Mouse (Mus musculus): ENCODE data around the gene Psmb5. TPM values are rescaled to one million over a fixed set of nuclear protein-coding genes. Genes with fewer than 3 reads are reported as not detected.

Gene Psmb5
- polyA plus RNA-seq, 1 experiment, result 469 TPM

DNA sequence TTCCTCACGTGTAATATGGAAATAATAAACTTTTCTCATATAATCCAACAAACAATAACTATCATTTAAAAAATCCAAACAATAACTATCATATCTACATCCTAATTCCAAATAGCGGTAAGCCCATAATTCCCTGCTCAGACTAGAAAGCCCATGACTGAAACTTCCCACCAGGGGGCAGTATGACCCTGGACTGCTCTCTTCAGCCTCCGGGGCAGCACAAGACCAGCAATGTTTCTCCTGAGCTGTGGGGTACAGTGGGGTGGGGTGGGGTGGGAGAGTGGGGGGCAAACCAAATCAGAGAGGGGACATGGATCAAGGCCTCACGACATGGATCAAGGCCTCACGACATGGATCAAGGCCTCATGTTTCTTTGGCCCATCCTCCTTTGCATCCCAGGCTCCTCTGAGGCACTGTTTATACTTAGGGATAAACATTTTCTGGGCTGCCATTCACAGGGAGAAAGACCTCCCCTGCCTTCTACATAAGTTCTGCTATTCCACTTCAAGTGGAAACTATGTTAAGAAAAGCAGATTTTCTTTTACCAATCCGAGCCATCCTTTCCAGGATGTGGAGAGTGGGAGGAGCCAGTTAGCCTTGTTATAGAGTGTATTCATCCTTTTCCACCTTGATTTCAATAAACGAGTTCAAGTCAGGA is 34.0 kb downstream of the Psmb5 start:
- peaks cover 9% of the 10 kb centered on the region for H3K36me3 ChIP-seq (ENCODE audit: control insufficient read depth, insufficient read depth)

DNA sequence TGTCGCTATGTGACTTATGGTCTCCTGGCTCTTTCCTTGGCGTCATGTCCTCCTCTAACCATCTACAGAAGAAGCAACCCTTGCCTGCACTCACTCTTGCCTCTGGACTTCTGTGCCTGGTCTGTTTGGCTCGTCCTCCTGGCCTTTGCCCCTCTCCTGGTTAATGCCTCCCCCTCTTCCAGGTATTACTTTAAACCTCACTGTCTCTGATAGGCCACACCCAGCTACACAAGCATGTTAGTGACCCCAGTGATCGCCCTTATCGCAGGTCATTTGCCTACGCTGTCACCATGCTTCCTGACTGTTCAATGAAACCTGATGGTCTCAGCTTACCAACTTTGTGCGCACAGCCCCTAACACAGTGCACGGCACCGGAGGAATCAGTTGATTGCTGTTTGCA is 35.3 kb downstream of the Psmb5 start:
- H3K4me3 ChIP-seq (ENCODE audit: insufficient read depth, poor library complexity, severe bottlenecking), result no peak overlapping the region
- peaks cover 2% of the 10 kb centered on the region for H3K79me3 ChIP-seq (ENCODE audit: low read depth)
- H3ac ChIP-seq (ENCODE audit: control insufficient read depth, insufficient read length, low read depth), result no peak overlapping the region
- peaks cover 5% of the 10 kb centered on the region for H3K79me2 ChIP-seq (ENCODE audit: control insufficient read depth, insufficient read depth)
- no peaks in the 10 kb centered on the region for H3K27me3 ChIP-seq (ENCODE audit: control insufficient read depth, insufficient read depth, insufficient read length)
- TF ChIP-seq USF1 (IDR thresholded peaks at IDR 0.05; ENCODE audit: low read depth) (no peak), CEBPB (IDR thresholded peaks at IDR 0.05; ENCODE audit: low read depth) (no peak), MAX (IDR thresholded peaks at IDR 0.05) (no peak), MYOD1 (IDR thresholded peaks at IDR 0.05; ENCODE audit: control insufficient read depth, insufficient read length, low read depth) (no peak), FOSL1 (IDR thresholded peaks at IDR 0.05; ENCODE audit: insufficient read depth, low read length, poor library complexity, severe bottlenecking) (no peak), MYOG (IDR thresholded peaks at IDR 0.05; ENCODE audit: control insufficient read depth, extremely low read depth, insufficient read length) (no peak), CTCF (IDR thresholded peaks at IDR 0.05; ENCODE audit: control insufficient read depth, insufficient read depth, insufficient read length) (no peak)
- peaks cover 9% of the 10 kb centered on the region for H3K36me3 ChIP-seq (ENCODE audit: control insufficient read depth, insufficient read depth)

More for the DNA sequence above, 34.0 kb downstream of the Psmb5 start:
- TF ChIP-seq FOSL1 (IDR thresholded peaks at IDR 0.05; ENCODE audit: insufficient read depth, low read length, poor library complexity, severe bottlenecking) (no peak), CTCF (IDR thresholded peaks at IDR 0.05; ENCODE audit: control insufficient read depth, insufficient read depth, insufficient read length) (no peak), USF1 (IDR thresholded peaks at IDR 0.05; ENCODE audit: low read depth) (no peak), MYOG (IDR thresholded peaks at IDR 0.05; ENCODE audit: control insufficient read depth, extremely low read depth, insufficient read length) (no peak), MAX (IDR thresholded peaks at IDR 0.05) (no peak), CEBPB (IDR thresholded peaks at IDR 0.05; ENCODE audit: low read depth) (no peak), MYOD1 (IDR thresholded peaks at IDR 0.05; ENCODE audit: control insufficient read depth, insufficient read length, low read depth) (no peak)
- Histone ChIP-seq H3ac (ENCODE audit: control insufficient read depth, insufficient read length, low read depth) (no peak overlapping the region), H3K4me3 (ENCODE audit: insufficient read depth, poor library complexity, severe bottlenecking) (no peak overlapping the region), H3K27me3 (ENCODE audit: control insufficient read depth, insufficient read depth, insufficient read length) (no peaks in the 10 kb centered on the region), H3K79me3 (ENCODE audit: low read depth) (no peaks in the 10 kb centered on the region), H3K79me2 (ENCODE audit: control insufficient read depth, insufficient read depth) (no peaks in the 10 kb centered on the region)

DNA sequence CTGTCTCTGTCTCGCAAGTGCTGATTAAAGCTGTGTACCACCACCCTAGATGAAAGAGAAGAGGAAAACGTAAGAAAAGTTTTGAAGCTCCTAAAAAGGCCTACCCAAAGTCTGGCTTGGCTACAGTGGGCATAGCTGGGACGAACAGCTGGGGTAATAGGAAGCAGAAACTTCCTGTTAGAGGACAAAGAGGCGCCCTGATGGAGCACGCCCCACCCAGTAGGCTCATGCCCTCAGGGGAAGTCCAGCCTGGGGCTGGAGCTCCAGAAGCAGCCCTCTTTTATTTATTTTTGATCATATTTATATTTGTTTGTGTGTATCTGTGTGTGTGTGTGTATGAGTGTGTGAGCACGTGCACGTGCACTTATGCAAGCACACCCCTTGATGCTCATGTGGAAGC is 38.2 kb downstream of the Psmb5 start:
- Histone ChIP-seq H3K27me3 (ENCODE audit: control insufficient read depth, insufficient read depth, insufficient read length) (no peaks in the 10 kb centered on the region), H3K79me3 (ENCODE audit: low read depth) (peaks cover 26% of the 10 kb centered on the region), H3K79me2 (ENCODE audit: control insufficient read depth, insufficient read depth) (peaks cover 33% of the 10 kb centered on the region), H3K4me3 (ENCODE audit: insufficient read depth, poor library complexity, severe bottlenecking) (no peak overlapping the region), H3K36me3 (ENCODE audit: control insufficient read depth, insufficient read depth) (peaks cover 12% of the 10 kb centered on the region), H3ac (ENCODE audit: control insufficient read depth, insufficient read length, low read depth) (no peak overlapping the region)
- TF ChIP-seq MYOG (IDR thresholded peaks at IDR 0.05; ENCODE audit: control insufficient read depth, extremely low read depth, insufficient read length), result no peak
- no peak for TF ChIP-seq MAX (IDR thresholded peaks at IDR 0.05)
- no peak for TF ChIP-seq MYOD1 (IDR thresholded peaks at IDR 0.05; ENCODE audit: control insufficient read depth, insufficient read length, low read depth)
- TF ChIP-seq FOSL1 (IDR thresholded peaks at IDR 0.05; ENCODE audit: insufficient read depth, low read length, poor library complexity, severe bottlenecking), result no peak
- no peak for TF ChIP-seq CEBPB (IDR thresholded peaks at IDR 0.05; ENCODE audit: low read depth)
- no peak for TF ChIP-seq USF1 (IDR thresholded peaks at IDR 0.05; ENCODE audit: low read depth)
- no peak for TF ChIP-seq CTCF (IDR thresholded peaks at IDR 0.05; ENCODE audit: control insufficient read depth, insufficient read depth, insufficient read length)

DNA sequence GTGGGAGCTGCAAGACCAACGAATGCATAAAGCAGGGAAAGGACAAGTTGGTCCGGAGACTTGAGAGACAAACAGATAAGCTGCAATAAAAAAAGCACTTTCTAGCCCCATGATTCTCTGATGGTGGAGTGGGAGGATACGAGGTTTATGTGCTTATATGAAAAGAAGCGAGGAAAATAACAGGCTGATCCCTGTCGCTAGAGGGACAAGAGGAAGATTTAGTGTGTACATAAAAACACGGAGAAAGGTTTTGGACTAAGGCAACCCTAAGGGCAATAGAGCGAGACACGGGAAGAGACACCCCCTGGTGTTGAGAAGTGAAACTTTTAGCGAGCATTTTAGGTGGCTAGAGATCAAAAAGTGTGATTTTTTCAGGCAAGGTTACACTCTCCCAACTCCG is 39.8 kb downstream of the Psmb5 start:
- H3ac ChIP-seq (ENCODE audit: control insufficient read depth, insufficient read length, low read depth), result peak overlapping the region; percentile 70
- TF ChIP-seq FOSL1 (IDR thresholded peaks at IDR 0.05; ENCODE audit: insufficient read depth, low read length, poor library complexity, severe bottlenecking) (no peak), CTCF (IDR thresholded peaks at IDR 0.05; ENCODE audit: control insufficient read depth, insufficient read depth, insufficient read length) (no peak), MYOG (IDR thresholded peaks at IDR 0.05; ENCODE audit: control insufficient read depth, extremely low read depth, insufficient read length) (no peak), CEBPB (IDR thresholded peaks at IDR 0.05; ENCODE audit: low read depth) (no peak), MAX (IDR thresholded peaks at IDR 0.05) (no peak)
- peak overlapping the region; percentile 90 for H3K4me3 ChIP-seq (ENCODE audit: insufficient read depth, poor library complexity, severe bottlenecking)

DNA sequence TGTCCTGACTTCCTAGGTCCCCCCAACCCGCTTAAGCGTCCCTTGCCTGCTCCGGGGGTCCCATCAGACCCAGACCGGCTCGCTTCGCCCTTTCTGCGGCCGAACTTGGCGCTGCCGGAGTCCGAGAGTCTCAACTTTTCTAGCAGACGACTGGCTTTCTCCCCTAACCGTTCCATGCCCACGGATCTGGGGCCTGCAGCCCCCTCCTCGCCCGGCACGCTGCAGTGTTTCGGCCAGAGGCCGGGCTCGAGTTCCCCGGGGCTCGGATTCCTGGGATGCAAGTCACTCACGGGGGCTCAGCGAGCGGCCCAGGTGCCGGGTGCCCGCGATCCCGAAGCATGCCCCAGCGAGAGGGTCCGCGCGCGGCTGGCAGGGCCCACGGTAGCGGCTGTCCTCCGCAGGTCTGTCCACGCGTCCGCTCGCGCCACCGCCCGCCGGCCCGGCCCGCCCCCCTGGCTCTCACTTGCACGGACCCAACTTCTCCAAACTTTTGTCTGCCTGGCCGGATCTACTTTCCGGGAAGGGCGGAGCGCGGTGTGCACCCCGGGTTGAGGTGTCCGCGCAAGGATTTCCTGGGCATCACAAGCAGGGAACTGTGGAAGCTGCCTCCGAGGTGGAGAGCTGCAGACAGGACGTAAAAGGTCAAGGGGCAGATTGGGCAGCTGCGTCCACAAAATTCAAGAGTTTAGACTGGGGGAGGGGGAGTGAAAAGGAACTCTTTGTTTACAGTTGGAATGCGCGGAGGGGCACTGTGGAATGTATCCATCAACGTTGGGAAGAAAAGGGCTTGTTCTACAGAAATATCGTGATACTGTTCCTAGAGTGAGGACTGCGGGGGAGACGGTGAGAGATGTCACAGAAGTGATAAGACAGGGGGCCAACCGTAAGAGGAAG is 40.5 kb downstream of the Psmb5 start, which contains the start of gene Ajuba:
TSS of gene Ajuba (minus strand) at position 470 of the 894 bp plus-strand sequence.
- Histone ChIP-seq H3ac (ENCODE audit: control insufficient read depth, insufficient read length, low read depth) (peak within 1 kb of the TSS; percentile 70), H3K27me3 (ENCODE audit: control insufficient read depth, insufficient read depth, insufficient read length) (no peaks in the 10 kb centered on the region), H3K79me3 (ENCODE audit: low read depth) (peaks cover 46% of the 10 kb centered on the region), H3K36me3 (ENCODE audit: control insufficient read depth, insufficient read depth) (peaks cover 21% of the 10 kb centered on the region), H3K4me3 (ENCODE audit: insufficient read depth, poor library complexity, severe bottlenecking) (peak within 1 kb of the TSS; percentile 90), H3K79me2 (ENCODE audit: control insufficient read depth, insufficient read depth) (peaks cover 56% of the 10 kb centered on the region)
- TF ChIP-seq USF1 (IDR thresholded peaks at IDR 0.05; ENCODE audit: low read depth), result no peak
- peak; percentile 30 for TF ChIP-seq MYOD1 (IDR thresholded peaks at IDR 0.05; ENCODE audit: control insufficient read depth, insufficient read length, low read depth)
- TF ChIP-seq MAX (IDR thresholded peaks at IDR 0.05), result peak; percentile 46
- no peak for TF ChIP-seq FOSL1 (IDR thresholded peaks at IDR 0.05; ENCODE audit: insufficient read depth, low read length, poor library complexity, severe bottlenecking)

More for the DNA sequence above, 39.8 kb downstream of the Psmb5 start:
- H3K27me3 ChIP-seq (ENCODE audit: control insufficient read depth, insufficient read depth, insufficient read length), result no peaks in the 10 kb centered on the region
- peaks cover 42% of the 10 kb centered on the region for H3K79me3 ChIP-seq (ENCODE audit: low read depth)
- H3K79me2 ChIP-seq (ENCODE audit: control insufficient read depth, insufficient read depth), result peaks cover 49% of the 10 kb centered on the region
- peaks cover 18% of the 10 kb centered on the region for H3K36me3 ChIP-seq (ENCODE audit: control insufficient read depth, insufficient read depth)
